Mouse (Mus musculus) adrenal gland, postnatal 0 days (tissue): ENCODE measurements around the gene Map3k4. TPM values are rescaled to one million over a fixed set of nuclear protein-coding genes. Genes with fewer than 3 reads are reported as not detected.

Experiments
- polyA plus RNA-seq: library from polyadenylated mRNA; unstranded; fragments of >200 nt; fragmentation: Nextera tagmentation; extraction: Ambion mirVana; gene quantifications from 2 replicates; pipeline ENCODE4 v1.2.1, GENCODE M21; 2015

Gene Map3k4
- polyA plus RNA-seq, result 29.3 and 34.9 TPM in 2 replicates

DNA sequence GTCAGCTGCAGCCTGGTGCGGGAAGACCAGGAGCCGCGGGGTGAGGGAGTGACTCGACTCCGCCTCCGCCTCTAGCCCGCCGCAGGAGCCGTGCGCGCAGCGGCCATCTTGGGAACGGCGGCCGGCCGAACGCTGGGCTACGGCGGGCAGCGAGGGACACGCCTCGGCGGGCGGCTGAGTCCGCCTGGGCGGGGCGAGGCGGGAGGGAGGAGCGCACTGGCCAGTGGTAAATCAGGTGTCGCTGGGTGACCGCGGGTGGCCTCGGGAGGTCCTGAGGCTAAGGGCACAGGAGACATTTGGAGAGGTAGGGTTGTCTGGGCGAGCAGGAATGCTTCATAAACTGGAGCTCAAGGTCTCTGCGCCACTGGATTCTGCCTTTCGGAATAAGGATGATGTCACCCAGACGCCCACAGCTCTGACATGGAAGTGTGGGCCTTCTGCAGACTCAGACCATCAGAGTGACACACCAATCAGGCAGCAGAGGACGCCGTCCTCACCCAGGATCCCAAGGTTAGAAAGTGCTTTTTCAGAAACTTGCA, at the start of gene Map3k4:
Gene Map3k4 (minus strand): TSS at position 134 of the 539 bp plus-strand sequence.

Other genes with a start within 250 kb of the Map3k4 start
- 27.3 and 32.5 TPM in 2 replicates for gene Agpat4, start 200.1 kb downstream of the Map3k4 start, polyA plus RNA-seq
- 22.2 and 31.1 TPM in 2 replicates for gene Plg, start 59.8 kb upstream of the Map3k4 start, polyA plus RNA-seq
- gene Slc22a3, start 188.9 kb upstream of the Map3k4 start, polyA plus RNA-seq, result 0.16 and 0.62 TPM in 2 replicates